Mouse (Mus musculus): ENCODE data around the gene Flad1.

DNA sequence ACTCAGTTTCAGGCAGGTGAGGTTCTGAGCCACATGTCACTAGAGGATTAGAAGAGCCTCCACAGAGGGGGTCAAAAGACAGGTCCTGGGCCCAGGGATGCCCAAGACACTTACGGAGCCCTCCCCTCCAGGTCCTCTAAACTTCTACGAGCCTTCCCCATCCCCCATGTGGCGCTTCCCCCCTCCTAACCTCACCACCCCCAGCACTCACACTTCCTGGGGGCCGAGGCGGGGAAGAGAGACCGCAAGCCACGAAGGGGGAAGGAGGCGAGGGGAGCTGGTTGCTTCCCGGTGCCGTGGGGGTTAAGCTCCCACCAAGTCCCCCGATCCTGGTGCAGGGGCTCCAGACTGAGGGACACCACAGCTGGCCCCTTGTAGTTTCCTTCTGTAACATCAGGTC, 26.2 kb downstream of the Flad1 start:
- no peak for TF ChIP-seq CTCF (IDR thresholded peaks at IDR 0.05; ENCODE audit: extremely low read depth, insufficient read depth, low read length)
- no peak for TF ChIP-seq POLR2A (IDR thresholded peaks at IDR 0.05; ENCODE audit: extremely low read depth, insufficient read depth, low read length)
